Mouse (Mus musculus) heart, adult 2 months (tissue): Measurements from ENCODE around the gene Hfe. TPM values are rescaled to one million over a fixed set of nuclear protein-coding genes. Genes with fewer than 3 reads are reported as not detected.

Experiments used
- DNase-seq, 2 experiments: peaks; one replicate each; pipeline ENCODE4 v3.0.0; 2021
- H3K27ac ChIP-seq: fragments of 200-600 bp; 2 replicates; pipeline ENCODE4 v1.8.1; 2022
- H3K27me3 ChIP-seq: fragments of 200-500 bp; 2 replicates; pipeline ENCODE4 v1.6.1; 2012; ENCODE audit warnings: mild to moderate bottlenecking, low read length, inconsistent platforms, mixed read lengths; ENCODE audit not compliant: control insufficient read depth, insufficient read depth
- H3K36me3 ChIP-seq: fragments of 200-500 bp; 2 replicates; pipeline ENCODE4 v1.6.1; 2012; ENCODE audit warnings: low read length, inconsistent platforms; ENCODE audit not compliant: control insufficient read depth, insufficient read depth
- H3K4me1 ChIP-seq: fragments of 200-500 bp; 2 replicates; pipeline ENCODE4 v1.6.1; 2011; ENCODE audit warnings: low read length; ENCODE audit not compliant: control insufficient read depth, insufficient read depth
- H3K4me3 ChIP-seq: fragments of 200-600 bp; 2 replicates; pipeline ENCODE4 v1.8.1; 2022
- H3K79me2 ChIP-seq: fragments of 200-500 bp; replicated peaks from 2 replicates; pipeline ENCODE4 v1.6.1; 2012; ENCODE audit warnings: mild to moderate bottlenecking, inconsistent platforms, low read length, moderate library complexity, mixed read lengths; ENCODE audit not compliant: control insufficient read depth, insufficient read depth
- H3K9ac ChIP-seq: fragments of 200-500 bp; 2 replicates; pipeline ENCODE4 v1.6.1; 2012; ENCODE audit warnings: low read depth, mild to moderate bottlenecking, control low read depth, inconsistent platforms, low read length, mixed read lengths
- CTCF ChIP-seq: fragments of 200-600 bp; IDR thresholded peaks from 2 replicates; pipeline ENCODE4 v1.8.1; 2022; ENCODE audit warnings: antibody characterized with exemption, mild to moderate bottlenecking, moderate library complexity
- EP300 ChIP-seq: fragments of 200-500 bp; IDR thresholded peaks from 2 replicates; pipeline ENCODE4 v1.6.1; 2011; ENCODE audit warnings: low read depth, low read length, control low read depth; ENCODE audit not compliant: insufficient read depth
- POLR2A ChIP-seq: fragments of 200-500 bp; IDR thresholded peaks from 2 replicates; pipeline ENCODE4 v1.6.1; 2011; ENCODE audit warnings: mild to moderate bottlenecking, low read depth, low read length, control low read depth; ENCODE audit not compliant: insufficient read depth
- WGBS: fragments of 180-500 bp; shearing (Covaris S2); methylation state at CpG from one replicate; pipeline ENCODE4 v1.1.7; 2018; 5-methylcytosine and 5-hydroxymethylcytosine counted together
- intact Hi-C: fragments of 180-260 bp; cut with DNase I; formaldehyde crosslinking; loops from one replicate; pipeline ENCODE4 v1.15.1; 2025
- polyA plus RNA-seq: library from polyadenylated mRNA; depleted of rRNA; stranded (reverse); fragments of >200 nt; gene quantifications from 2 replicates; pipeline ENCODE4 v1.2.3, GENCODE M21; 2012
- total RNA-seq, 2 experiments: library from RNA; stranded (reverse); gene quantifications; 2 replicates each; pipeline ENCODE4 v1.2.3; 2021

Gene Hfe
- total and polyA plus RNA-seq, 3 experiments: 16.8 to 62.8 (median 58.9) TPM

- H3K27me3 ChIP-seq: no peaks in the 10 kb centered on the region
- H3K4me1 ChIP-seq: peaks cover 2% of the 10 kb centered on the region; the same call in 1 of the 2 replicates
- intact Hi-C loops: loop anchor here (1.0 to 10.0 kb wide), 7 partner anchors 13 to 1983 kb away; partner anchors contain the start of genes Hist1h1e, Hist1h2ah, Hist1h2ai and Hist1h2bc
- peak; percentile 87 for TF ChIP-seq CTCF
- no peak for TF ChIP-seq EP300
- 0 out of 2 replicates have a peak, but pooled peaks have one; percentile 4 for TF ChIP-seq POLR2A
- peak overlapping the region; percentile 37 for H3K9ac ChIP-seq
- WGBS: under 1% methylated on average over 27 of the region's 32 CpGs
- H3K4me3 ChIP-seq: peak overlapping the region; percentile 46
- no peaks in the 10 kb centered on the region for H3K36me3 ChIP-seq
- H3K79me2 ChIP-seq: no peaks in the 10 kb centered on the region
- DNase-seq: no peak
- H3K27ac ChIP-seq: peak overlapping the region; percentile 73
These were observed 13.0 kb downstream of the Hfe start for GRCm38 (mm10) chr13:23697491-23698299.

DNA sequence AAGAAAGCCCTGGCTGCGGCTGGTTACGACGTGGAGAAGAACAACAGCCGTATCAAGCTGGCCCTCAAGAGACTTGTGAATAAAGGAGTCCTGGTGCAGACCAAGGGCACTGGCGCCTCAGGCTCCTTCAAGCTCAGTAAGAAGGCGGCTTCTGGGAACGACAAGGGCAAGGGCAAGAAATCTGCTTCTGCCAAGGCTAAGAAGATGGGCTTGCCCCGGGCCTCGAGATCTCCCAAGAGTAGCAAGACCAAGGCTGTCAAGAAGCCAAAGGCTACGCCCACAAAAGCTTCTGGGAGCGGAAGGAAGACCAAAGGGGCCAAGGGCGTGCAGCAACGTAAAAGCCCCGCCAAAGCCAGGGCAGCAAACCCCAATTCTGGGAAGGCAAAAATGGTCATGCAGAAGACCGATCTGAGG is 14.6 kb downstream of the Hfe start:
- intact Hi-C loops: loop anchor here (5.0 to 10.0 kb wide), 3 partner anchors 264 to 1981 kb away; partner anchors contain the start of genes Hist1h2ah, Hist1h2ai, Hist1h2bk and Hist1h2bl
- TF ChIP-seq EP300 (no peak), POLR2A (no peak), CTCF (no peak)
- 52% methylated on average over 15 of the region's 15 CpGs for WGBS
- DNase-seq: no peak
- Histone ChIP-seq H3K4me3 (no peak overlapping the region), H3K27ac (no peak overlapping the region), H3K4me1 (peaks cover under 1% of the 10 kb centered on the region; the same call in 1 of the 2 replicates), H3K27me3 (no peaks in the 10 kb centered on the region), H3K79me2 (no peaks in the 10 kb centered on the region), H3K9ac (no peak overlapping the region), H3K36me3 (no peaks in the 10 kb centered on the region)

DNA sequence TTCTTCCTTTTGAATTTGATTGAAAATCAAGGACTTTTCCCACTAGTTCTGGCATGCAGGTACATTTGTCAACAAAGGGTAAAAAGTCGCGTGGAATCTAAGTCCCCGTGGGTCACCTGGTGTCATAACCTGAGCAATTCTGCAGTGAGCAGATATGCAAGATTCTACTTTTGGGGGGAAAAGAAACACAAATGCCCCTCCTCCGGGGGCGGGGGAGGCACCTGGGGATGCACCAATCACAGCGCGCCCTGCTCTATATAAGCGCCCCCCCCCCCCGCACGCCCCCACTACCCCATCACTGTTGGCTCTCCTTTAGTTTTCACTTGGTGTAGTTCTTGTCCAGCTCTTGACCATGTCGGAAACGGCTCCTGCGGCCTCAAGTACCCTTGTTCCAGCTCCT is 15.1 kb downstream of the Hfe start, which contains the start of gene Hist1h1t:
Gene Hist1h1t (plus strand): TSS at position 301 of the 400 bp plus-strand sequence.
- Histone ChIP-seq H3K4me3 (no peak within 1 kb of the TSS), H3K9ac (no peak within 1 kb of the TSS), H3K4me1 (no peaks in the 10 kb centered on the region; the same call in 1 of the 2 replicates), H3K27ac (no peak within 1 kb of the TSS), H3K27me3 (no peaks in the 10 kb centered on the region), H3K79me2 (no peaks in the 10 kb centered on the region), H3K36me3 (no peaks in the 10 kb centered on the region)
- WGBS: 48% methylated on average over 13 of the region's 13 CpGs
- intact Hi-C loops: loop anchor here (5.0 to 10.0 kb wide), 3 partner anchors 263 to 1981 kb away; partner anchors contain the start of genes Hist1h2ah, Hist1h2ai, Hist1h2bk and Hist1h2bl
- TF ChIP-seq CTCF: no peak
- no peak for TF ChIP-seq POLR2A
- TF ChIP-seq EP300: no peak
- DNase-seq: no peak

GRCm38 (mm10) chr13:23694956-23695355 is 15.7 kb downstream of the Hfe start:
- H3K27ac ChIP-seq: no peak overlapping the region
- no peaks in the 10 kb centered on the region; the same call in 1 of the 2 replicates for H3K4me1 ChIP-seq
- H3K9ac ChIP-seq: no peak overlapping the region
- 91% methylated on average over 9 of the region's 9 CpGs for WGBS
- no peaks in the 10 kb centered on the region for H3K79me2 ChIP-seq
- no peak overlapping the region for H3K4me3 ChIP-seq
- TF ChIP-seq CTCF (no peak), POLR2A (no peak), EP300 (no peak)
- no peaks in the 10 kb centered on the region for H3K36me3 ChIP-seq
- H3K27me3 ChIP-seq: no peaks in the 10 kb centered on the region
- DNase-seq: no peak
- intact Hi-C loops: loop anchor here (5.0 to 10.0 kb wide), 3 partner anchors 263 to 1980 kb away; partner anchors contain the start of genes Hist1h2ah, Hist1h2ai, Hist1h2bk and Hist1h2bl

DNA sequence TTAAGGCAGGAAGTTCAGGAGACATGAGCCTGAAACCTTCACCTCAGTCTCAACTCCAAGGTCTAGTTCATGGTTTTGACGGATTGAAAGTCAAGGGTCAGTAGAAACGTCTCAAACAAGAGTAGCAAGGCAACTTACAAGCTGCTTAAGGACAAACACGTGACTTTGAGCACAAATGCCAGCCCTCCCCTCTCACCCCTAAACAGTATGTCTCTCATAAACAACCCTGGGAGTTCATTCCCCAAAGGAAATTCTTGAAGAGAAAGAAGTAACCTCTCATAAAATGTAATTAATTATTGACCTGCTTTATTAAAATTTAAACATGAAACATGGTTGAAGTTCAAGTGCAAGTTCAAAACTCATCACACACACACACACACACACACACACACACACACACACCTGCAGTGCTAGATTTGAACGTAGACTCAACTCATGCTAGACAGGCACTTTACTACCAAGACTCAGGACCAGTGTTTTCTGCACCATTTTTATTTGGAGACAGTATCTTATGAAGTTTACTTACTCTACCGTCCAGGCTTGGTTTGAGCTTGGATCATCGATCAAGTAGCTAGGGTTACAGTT is 16.7 kb downstream of the Hfe start:
- no peaks in the 10 kb centered on the region for H3K36me3 ChIP-seq
- no peak overlapping the region for H3K27ac ChIP-seq
- no peak overlapping the region for H3K4me3 ChIP-seq
- no peaks in the 10 kb centered on the region; the same call in 1 of the 2 replicates for H3K4me1 ChIP-seq
- no peak for DNase-seq
- intact Hi-C loops: loop anchor here (10.0 kb wide), 1 partner anchor 1979 kb away; the partner anchor contains the start of genes Hist1h2ai, Hist1h2bl and Hist1h3h
- 76% methylated on average over 6 of the region's 6 CpGs for WGBS
- H3K79me2 ChIP-seq: no peaks in the 10 kb centered on the region
- no peak overlapping the region for H3K9ac ChIP-seq
- no peaks in the 10 kb centered on the region for H3K27me3 ChIP-seq
- no peak for TF ChIP-seq EP300
- TF ChIP-seq POLR2A: no peak
- no peak for TF ChIP-seq CTCF
